Mouse (Mus musculus) erythroblast, embryonic 14.5 days (primary cell): ENCODE results near the gene Slc17a2.

ENCODE experiments used
- GATA1 ChIP-seq: IDR thresholded peaks from 2 replicates; pipeline ENCODE4 v1.6.1; 2012; ENCODE audit warnings: low read length, inconsistent platforms, mixed read lengths
- TAL1 ChIP-seq: IDR thresholded peaks from 3 replicates; pipeline ENCODE4 v1.6.1; 2012; ENCODE audit warnings: low read length, inconsistent platforms, mixed read lengths

DNA sequence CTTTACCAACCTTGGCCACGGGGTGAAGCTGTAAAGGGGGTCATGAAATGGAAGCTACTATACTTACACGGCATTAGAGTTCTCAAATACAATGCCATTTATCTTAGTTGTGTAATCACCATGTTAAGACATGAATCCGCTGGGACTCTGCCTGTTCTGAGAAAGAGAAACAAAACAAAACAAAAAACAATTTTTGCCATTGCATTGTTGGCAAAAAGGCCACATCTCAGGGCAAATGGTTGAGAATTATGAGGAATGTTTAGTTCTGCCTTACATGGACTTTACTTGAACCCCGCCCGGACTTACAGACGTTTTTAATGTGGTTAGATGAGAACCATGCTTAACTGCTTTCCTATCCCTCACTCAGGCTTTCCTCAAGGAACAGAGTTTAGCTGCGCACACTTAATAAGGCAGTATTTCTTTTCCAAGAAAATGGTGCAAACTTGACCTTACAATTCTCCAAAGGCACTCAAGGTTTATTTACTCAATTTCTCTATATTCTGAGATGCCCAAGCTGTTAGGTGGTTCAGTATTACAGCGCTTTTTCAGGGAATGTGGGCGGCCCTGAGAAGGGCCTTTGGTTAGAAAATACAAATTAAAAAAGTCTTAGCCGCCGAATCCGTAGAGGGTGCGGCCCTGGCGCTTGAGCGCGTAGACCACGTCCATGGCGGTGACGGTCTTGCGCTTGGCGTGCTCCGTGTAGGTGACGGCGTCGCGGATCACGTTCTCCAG lies 46.4 kb upstream of the Slc17a2 start:
- TF ChIP-seq GATA1 (no peak), TAL1 (no peak)
